Mouse (Mus musculus): ENCODE measurements around the gene Coq10a. TPM values are rescaled to one million over a fixed set of nuclear protein-coding genes. Genes with fewer than 3 reads are reported as not detected.

Coq10a gene
- polyA plus RNA-seq, 1 experiment: 18.7 TPM

GRCm38 (mm10) chr10:128380565-128380964, 11.8 kb upstream of the Coq10a start:
- no peak overlapping the region for H3K9ac ChIP-seq (ENCODE audit: low read depth, poor library complexity, severe bottlenecking)
- no peaks in the 10 kb centered on the region for H3K9me3 ChIP-seq (replicated peaks; ENCODE audit: control insufficient read depth, insufficient read depth, low read length, poor library complexity, severe bottlenecking)
- H3K4me3 ChIP-seq (ENCODE audit: low read depth, low read length): no peak overlapping the region
- TF ChIP-seq CTCF (IDR thresholded peaks at IDR 0.05; ENCODE audit: low read depth, low read length): no peak
- TF ChIP-seq POLR2A (IDR thresholded peaks at IDR 0.05; ENCODE audit: insufficient read depth, low read length): no peak
- no peak for TF ChIP-seq EP300 (IDR thresholded peaks at IDR 0.05; ENCODE audit: insufficient read depth, low read depth, low read length)
- no peaks in the 10 kb centered on the region for H3K4me1 ChIP-seq (ENCODE audit: control insufficient read depth, insufficient read depth, low read length)
- peaks cover 31% of the 10 kb centered on the region for H3K36me3 ChIP-seq (ENCODE audit: control insufficient read depth, insufficient read depth, low read length, poor library complexity, severe bottlenecking)
- H3K27ac ChIP-seq (ENCODE audit: insufficient read depth, low read length): no peak overlapping the region
- no peaks in the 10 kb centered on the region for H3K27me3 ChIP-seq (ENCODE audit: control insufficient read depth, insufficient read depth, low read length, poor library complexity, severe bottlenecking)

DNA sequence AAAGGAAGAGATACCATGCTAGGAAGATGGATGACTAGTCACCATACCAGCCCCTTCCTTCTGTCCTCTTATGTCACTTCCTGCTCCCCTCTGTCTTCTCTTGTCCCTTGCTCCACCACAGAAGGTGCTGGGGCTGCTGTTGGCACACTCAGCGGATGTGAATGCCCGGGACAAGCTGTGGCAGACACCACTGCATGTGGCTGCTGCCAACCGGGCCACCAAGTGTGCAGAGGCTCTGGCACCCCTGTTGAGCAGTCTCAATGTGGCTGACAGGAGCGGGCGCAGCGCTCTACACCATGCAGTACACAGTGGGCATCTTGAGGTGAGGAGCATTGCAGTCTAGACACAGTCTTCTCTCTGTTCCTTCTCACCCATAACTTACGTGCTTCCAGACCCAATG, 10.5 kb upstream of the Coq10a start:
- Histone ChIP-seq H3K27me3 (ENCODE audit: control insufficient read depth, insufficient read depth, low read length, poor library complexity, severe bottlenecking) (no peaks in the 10 kb centered on the region), H3K27ac (ENCODE audit: insufficient read depth, low read length) (no peak overlapping the region), H3K9me3 (replicated peaks; ENCODE audit: control insufficient read depth, insufficient read depth, low read length, poor library complexity, severe bottlenecking) (no peaks in the 10 kb centered on the region), H3K4me1 (ENCODE audit: control insufficient read depth, insufficient read depth, low read length) (no peaks in the 10 kb centered on the region), H3K9ac (ENCODE audit: low read depth, poor library complexity, severe bottlenecking) (no peak overlapping the region), H3K36me3 (ENCODE audit: control insufficient read depth, insufficient read depth, low read length, poor library complexity, severe bottlenecking) (peaks cover 26% of the 10 kb centered on the region), H3K4me3 (ENCODE audit: low read depth, low read length) (no peak overlapping the region)
- TF ChIP-seq POLR2A (IDR thresholded peaks at IDR 0.05; ENCODE audit: insufficient read depth, low read length) (no peak), CTCF (IDR thresholded peaks at IDR 0.05; ENCODE audit: low read depth, low read length) (no peak), EP300 (IDR thresholded peaks at IDR 0.05; ENCODE audit: insufficient read depth, low read depth, low read length) (no peak)

- Histone ChIP-seq H3K36me3 (ENCODE audit: control insufficient read depth, insufficient read depth, low read length, poor library complexity, severe bottlenecking) (peaks cover 19% of the 10 kb centered on the region), H3K27ac (ENCODE audit: insufficient read depth, low read length) (no peak overlapping the region), H3K9ac (ENCODE audit: low read depth, poor library complexity, severe bottlenecking) (no peak overlapping the region), H3K4me1 (ENCODE audit: control insufficient read depth, insufficient read depth, low read length) (no peaks in the 10 kb centered on the region), H3K4me3 (ENCODE audit: low read depth, low read length) (no peak overlapping the region), H3K9me3 (replicated peaks; ENCODE audit: control insufficient read depth, insufficient read depth, low read length, poor library complexity, severe bottlenecking) (no peaks in the 10 kb centered on the region), H3K27me3 (ENCODE audit: control insufficient read depth, insufficient read depth, low read length, poor library complexity, severe bottlenecking) (no peaks in the 10 kb centered on the region)
- no peak for TF ChIP-seq EP300 (IDR thresholded peaks at IDR 0.05; ENCODE audit: insufficient read depth, low read depth, low read length)
- TF ChIP-seq CTCF (IDR thresholded peaks at IDR 0.05; ENCODE audit: low read depth, low read length): no peak
- TF ChIP-seq POLR2A (IDR thresholded peaks at IDR 0.05; ENCODE audit: insufficient read depth, low read length): no peak
Measured at GRCm38 (mm10) chr10:128378462-128378861, 9.7 kb upstream of the Coq10a start.

- no peaks in the 10 kb centered on the region for H3K27me3 ChIP-seq (ENCODE audit: control insufficient read depth, insufficient read depth, low read length, poor library complexity, severe bottlenecking)
- no peak overlapping the region for H3K27ac ChIP-seq (ENCODE audit: insufficient read depth, low read length)
- H3K36me3 ChIP-seq (ENCODE audit: control insufficient read depth, insufficient read depth, low read length, poor library complexity, severe bottlenecking): peaks cover 19% of the 10 kb centered on the region
- H3K9ac ChIP-seq (ENCODE audit: low read depth, poor library complexity, severe bottlenecking): peak overlapping the region; percentile 99
- TF ChIP-seq CTCF (IDR thresholded peaks at IDR 0.05; ENCODE audit: low read depth, low read length): no peak
- TF ChIP-seq EP300 (IDR thresholded peaks at IDR 0.05; ENCODE audit: insufficient read depth, low read depth, low read length): no peak
- TF ChIP-seq POLR2A (IDR thresholded peaks at IDR 0.05; ENCODE audit: insufficient read depth, low read length): no peak
- H3K9me3 ChIP-seq (replicated peaks; ENCODE audit: control insufficient read depth, insufficient read depth, low read length, poor library complexity, severe bottlenecking): no peaks in the 10 kb centered on the region
- H3K4me3 ChIP-seq (ENCODE audit: low read depth, low read length): peak overlapping the region; percentile 99
- no peaks in the 10 kb centered on the region for H3K4me1 ChIP-seq (ENCODE audit: control insufficient read depth, insufficient read depth, low read length)
Measured at GRCm38 (mm10) chr10:128377940-128378448, 9.2 kb upstream of the Coq10a start.

GRCm38 (mm10) chr10:128377222-128377939, 8.6 kb upstream of the Coq10a start:
- peaks cover 15% of the 10 kb centered on the region for H3K36me3 ChIP-seq (ENCODE audit: control insufficient read depth, insufficient read depth, low read length, poor library complexity, severe bottlenecking)
- peak; percentile 23 for TF ChIP-seq CTCF (IDR thresholded peaks at IDR 0.05; ENCODE audit: low read depth, low read length)
- no peak for TF ChIP-seq POLR2A (IDR thresholded peaks at IDR 0.05; ENCODE audit: insufficient read depth, low read length)

GRCm38 (mm10) chr10:128376455-128377211, 7.8 kb upstream of the Coq10a start, which contains the start of gene Ankrd52:
Gene Ankrd52 (plus strand): TSS chr10:128377115.
- Histone ChIP-seq H3K9ac (ENCODE audit: low read depth, poor library complexity, severe bottlenecking) (peak within 1 kb of the TSS; percentile 99), H3K9me3 (replicated peaks; ENCODE audit: control insufficient read depth, insufficient read depth, low read length, poor library complexity, severe bottlenecking) (no peaks in the 10 kb centered on the region), H3K36me3 (ENCODE audit: control insufficient read depth, insufficient read depth, low read length, poor library complexity, severe bottlenecking) (peaks cover 7% of the 10 kb centered on the region), H3K27me3 (ENCODE audit: control insufficient read depth, insufficient read depth, low read length, poor library complexity, severe bottlenecking) (no peaks in the 10 kb centered on the region), H3K27ac (ENCODE audit: insufficient read depth, low read length) (peak within 1 kb of the TSS; percentile 27), H3K4me1 (ENCODE audit: control insufficient read depth, insufficient read depth, low read length) (no peaks in the 10 kb centered on the region), H3K4me3 (ENCODE audit: low read depth, low read length) (peak within 1 kb of the TSS; percentile 99)
- TF ChIP-seq POLR2A (IDR thresholded peaks at IDR 0.05; ENCODE audit: insufficient read depth, low read length) (no peak), CTCF (IDR thresholded peaks at IDR 0.05; ENCODE audit: low read depth, low read length) (peak; percentile 34)

More at GRCm38 (mm10) chr10:128377222-128377939, 8.6 kb upstream of the Coq10a start:
- H3K9ac ChIP-seq (ENCODE audit: low read depth, poor library complexity, severe bottlenecking): peak overlapping the region; percentile 99
- H3K27me3 ChIP-seq (ENCODE audit: control insufficient read depth, insufficient read depth, low read length, poor library complexity, severe bottlenecking): no peaks in the 10 kb centered on the region
- no peak overlapping the region for H3K27ac ChIP-seq (ENCODE audit: insufficient read depth, low read length)
- peak overlapping the region; percentile 99 for H3K4me3 ChIP-seq (ENCODE audit: low read depth, low read length)
- no peaks in the 10 kb centered on the region for H3K4me1 ChIP-seq (ENCODE audit: control insufficient read depth, insufficient read depth, low read length)
- H3K9me3 ChIP-seq (replicated peaks; ENCODE audit: control insufficient read depth, insufficient read depth, low read length, poor library complexity, severe bottlenecking): no peaks in the 10 kb centered on the region
